Mouse (Mus musculus) neural tube, embryonic 13.5 days (tissue): Measurements from ENCODE around the gene Rngtt. TPM values are rescaled to one million over a fixed set of nuclear protein-coding genes. Genes with fewer than 3 reads are reported as not detected.

Source experiments
- ATAC-seq: fragments of 200-750 bp; cut with Nextera tagmentation; 2 replicates; pipeline ENCODE4 v1.8.0; 2017; ENCODE audit warnings: low read depth, mild to moderate bottlenecking, moderate TSS enrichment, moderate library complexity
- H3K27ac ChIP-seq: fragments of 300-500 bp; sonication (generic); replicated peaks from 2 replicates; pipeline ENCODE4 v1.5.1; 2015; ENCODE audit warnings: moderate library complexity, mild to moderate bottlenecking, inconsistent platforms
- H3K27me3 ChIP-seq: fragments of 300-500 bp; sonication (generic); 2 replicates; pipeline ENCODE4 v1.6.1; 2015; ENCODE audit warnings: mild to moderate bottlenecking, inconsistent platforms
- H3K36me3 ChIP-seq: fragments of 300-500 bp; sonication (generic); 2 replicates; pipeline ENCODE4 v1.6.1; 2015; ENCODE audit warnings: mild to moderate bottlenecking, inconsistent platforms
- H3K4me1 ChIP-seq: fragments of 300-500 bp; sonication (generic); replicated peaks from 2 replicates; pipeline ENCODE4 v1.6.1; 2015; ENCODE audit warnings: inconsistent platforms
- H3K4me2 ChIP-seq: fragments of 300-500 bp; sonication (generic); 2 replicates; pipeline ENCODE4 v1.6.1; 2015; ENCODE audit warnings: inconsistent platforms, mild to moderate bottlenecking, moderate library complexity
- H3K4me3 ChIP-seq: fragments of 300-500 bp; sonication (generic); 2 replicates; pipeline ENCODE4 v1.5.1; 2015; ENCODE audit warnings: mild to moderate bottlenecking, inconsistent platforms
- H3K9ac ChIP-seq: fragments of 300-500 bp; sonication (generic); 2 replicates; pipeline ENCODE4 v1.6.1; 2015; ENCODE audit warnings: moderate library complexity, mild to moderate bottlenecking, inconsistent platforms
- H3K9me3 ChIP-seq: fragments of 300-500 bp; sonication (generic); 2 replicates; pipeline ENCODE4 v1.6.1; 2016; ENCODE audit warnings: inconsistent platforms
- WGBS: fragments of 180-500 bp; shearing (Covaris S2); methylation state at CpG from one replicate; pipeline ENCODE4 v1.1.7; 2015; 5-methylcytosine and 5-hydroxymethylcytosine counted together
- polyA plus RNA-seq: library from polyadenylated mRNA; unstranded; fragments of >200 nt; fragmentation: Nextera tagmentation; extraction: Ambion mirVana; gene quantifications from 2 replicates; pipeline ENCODE4 v1.2.1, GENCODE M21; 2015

Rngtt gene
- polyA plus RNA-seq, 1 experiment from 2014 or later: 28.0 TPM

DNA sequence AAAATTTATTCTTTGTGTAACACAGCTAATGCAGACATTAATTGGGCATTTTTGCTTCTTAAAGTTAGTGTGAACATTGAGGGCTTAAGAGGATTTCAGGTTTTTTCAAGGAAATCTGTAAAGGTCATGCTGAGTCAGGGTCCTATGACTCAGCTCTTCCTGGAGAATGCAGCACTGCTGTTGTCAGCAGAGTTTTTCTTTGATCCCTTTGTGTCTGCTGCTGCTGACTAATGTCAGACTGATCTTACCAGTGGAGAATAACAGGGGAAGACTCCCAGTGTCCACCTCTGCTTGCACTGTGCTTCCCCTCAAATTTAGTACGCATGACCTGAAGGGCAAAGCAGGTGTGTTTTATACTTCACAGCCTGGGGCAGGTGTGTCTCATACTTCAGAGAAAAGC lies 27.9 kb downstream of the Rngtt start:
- H3K36me3 ChIP-seq: peaks cover 64% of the 10 kb centered on the region
- WGBS: 92% methylated on average over 1 of the region's 1 CpGs
- no peak overlapping the region for H3K4me3 ChIP-seq
- no peaks in the 10 kb centered on the region for H3K9me3 ChIP-seq
- H3K9ac ChIP-seq: no peak overlapping the region
- ATAC-seq: no peak
- no peak overlapping the region for H3K4me2 ChIP-seq
- H3K4me1 ChIP-seq: no peaks in the 10 kb centered on the region
- no peak overlapping the region for H3K27ac ChIP-seq
- H3K27me3 ChIP-seq: no peaks in the 10 kb centered on the region

DNA sequence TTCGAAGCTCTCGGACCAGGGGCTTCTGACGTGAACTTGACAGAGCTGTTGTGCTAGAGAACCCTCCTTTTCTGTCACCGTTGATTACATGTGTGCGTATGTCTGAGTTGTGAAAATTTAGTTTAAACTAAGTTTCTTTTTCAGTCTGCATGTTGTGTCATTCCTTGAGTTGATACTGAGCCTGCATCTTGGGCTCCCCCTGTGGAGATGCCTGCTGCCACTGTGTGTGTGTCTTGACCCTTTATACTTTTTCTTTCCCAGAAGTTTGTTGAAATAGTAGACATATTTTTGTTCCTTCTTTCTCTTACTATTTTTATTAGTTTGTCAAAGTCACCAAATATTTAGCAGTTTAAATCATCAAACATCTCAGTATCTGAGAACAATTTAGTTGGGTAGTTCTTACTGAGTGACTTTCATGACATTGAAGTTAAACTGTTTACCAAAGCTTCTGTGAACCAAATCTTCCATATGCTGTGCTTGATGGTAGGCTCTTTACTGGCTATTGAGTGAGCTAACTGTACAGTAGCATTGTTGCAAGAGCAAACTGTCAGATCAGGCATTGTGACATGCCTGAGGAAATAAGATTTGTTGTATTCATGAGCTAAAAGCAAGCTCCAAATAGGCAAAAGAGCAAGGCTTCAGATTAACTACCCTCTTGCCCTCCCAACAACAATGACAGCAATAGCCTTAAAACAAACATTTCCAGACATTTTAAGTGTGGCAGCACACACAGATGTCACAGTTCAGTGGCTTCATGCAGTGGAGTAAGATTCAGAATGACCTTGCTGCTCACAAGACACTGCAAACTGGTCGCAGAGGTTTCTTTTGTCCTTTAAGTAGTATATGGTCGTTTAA lies 33.0 kb downstream of the Rngtt start:
- no peaks in the 10 kb centered on the region for H3K27me3 ChIP-seq
- H3K4me1 ChIP-seq: no peaks in the 10 kb centered on the region
- H3K4me2 ChIP-seq: no peak overlapping the region
- H3K9me3 ChIP-seq: no peaks in the 10 kb centered on the region
- no peak overlapping the region for H3K4me3 ChIP-seq
- no peak overlapping the region for H3K27ac ChIP-seq
- peaks cover 34% of the 10 kb centered on the region for H3K36me3 ChIP-seq
- WGBS: 85% methylated on average over 7 of the region's 7 CpGs
- no peak overlapping the region for H3K9ac ChIP-seq
- no peak for ATAC-seq

DNA sequence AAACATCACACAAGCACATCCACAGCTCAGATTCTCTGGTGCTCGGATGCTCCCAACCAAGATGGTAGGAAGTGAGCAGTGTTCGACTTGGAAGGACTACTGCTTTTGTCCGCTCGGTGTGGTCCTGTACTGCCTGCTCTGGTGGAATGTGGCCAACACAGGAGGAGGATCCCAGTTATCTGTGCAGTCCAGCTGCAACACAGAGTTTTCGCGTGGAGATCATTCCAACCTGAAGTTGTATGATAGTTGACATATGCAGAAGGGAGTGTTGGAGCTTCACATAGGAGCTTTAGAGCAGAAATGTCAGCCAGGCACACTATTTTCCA lies 33.6 kb downstream of the Rngtt start:
- Histone ChIP-seq H3K36me3 (peaks cover 30% of the 10 kb centered on the region), H3K4me3 (no peak overlapping the region), H3K4me1 (no peaks in the 10 kb centered on the region), H3K27ac (no peak overlapping the region), H3K27me3 (no peaks in the 10 kb centered on the region), H3K9me3 (no peaks in the 10 kb centered on the region), H3K9ac (no peak overlapping the region), H3K4me2 (no peak overlapping the region)
- ATAC-seq: no peak
- 86% methylated on average over 6 of the region's 6 CpGs for WGBS

DNA sequence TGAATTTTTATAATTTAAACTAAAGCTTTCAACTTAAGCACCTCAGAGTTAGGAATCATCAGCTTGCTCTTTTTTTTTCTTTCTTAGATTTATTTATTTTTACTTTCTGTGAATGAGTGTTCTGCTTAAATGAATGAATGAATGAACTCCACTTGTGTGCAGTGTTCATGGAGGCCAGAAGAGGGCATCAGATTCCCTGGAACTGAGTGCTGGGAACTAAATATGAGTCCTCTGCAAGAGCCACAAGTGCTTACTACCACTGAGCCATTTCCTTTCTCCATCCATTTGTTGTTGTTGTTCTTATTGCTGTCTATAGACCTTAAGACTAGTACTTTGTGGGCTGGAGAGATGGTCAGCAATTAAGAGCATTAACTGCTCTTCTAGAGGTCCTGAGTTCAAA lies 53.3 kb downstream of the Rngtt start:
- Histone ChIP-seq H3K4me2 (no peak overlapping the region), H3K4me3 (no peak overlapping the region), H3K27ac (no peak overlapping the region), H3K9ac (no peak overlapping the region), H3K9me3 (no peaks in the 10 kb centered on the region), H3K4me1 (no peaks in the 10 kb centered on the region), H3K27me3 (no peaks in the 10 kb centered on the region), H3K36me3 (peaks cover 15% of the 10 kb centered on the region)
- no peak for ATAC-seq

DNA sequence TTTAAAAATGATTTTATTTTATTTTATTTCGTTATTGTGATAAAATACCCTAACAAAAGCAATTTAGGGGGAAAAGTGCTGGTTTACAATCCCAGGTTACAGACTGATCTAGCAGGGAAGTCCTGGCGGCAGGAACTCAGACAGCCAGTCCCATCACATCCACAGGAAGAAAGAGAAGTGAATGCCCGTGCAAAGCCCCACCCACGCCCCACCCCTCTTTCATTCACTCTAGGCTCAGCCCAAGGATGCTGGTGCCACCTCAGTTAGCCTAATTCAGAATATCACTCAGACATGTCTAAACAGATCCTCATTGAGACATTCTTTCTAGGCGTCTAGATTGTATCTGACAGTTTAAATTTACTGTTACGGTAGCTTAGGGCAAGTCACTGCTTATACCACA lies 64.8 kb downstream of the Rngtt start:
- Histone ChIP-seq H3K9ac (no peak overlapping the region), H3K9me3 (no peaks in the 10 kb centered on the region), H3K27ac (no peak overlapping the region), H3K4me1 (no peaks in the 10 kb centered on the region), H3K27me3 (no peaks in the 10 kb centered on the region), H3K4me2 (no peak overlapping the region), H3K36me3 (peaks cover 17% of the 10 kb centered on the region), H3K4me3 (no peak overlapping the region)
- no peak for ATAC-seq
- WGBS: 64% methylated on average over 6 of the region's 6 CpGs

DNA sequence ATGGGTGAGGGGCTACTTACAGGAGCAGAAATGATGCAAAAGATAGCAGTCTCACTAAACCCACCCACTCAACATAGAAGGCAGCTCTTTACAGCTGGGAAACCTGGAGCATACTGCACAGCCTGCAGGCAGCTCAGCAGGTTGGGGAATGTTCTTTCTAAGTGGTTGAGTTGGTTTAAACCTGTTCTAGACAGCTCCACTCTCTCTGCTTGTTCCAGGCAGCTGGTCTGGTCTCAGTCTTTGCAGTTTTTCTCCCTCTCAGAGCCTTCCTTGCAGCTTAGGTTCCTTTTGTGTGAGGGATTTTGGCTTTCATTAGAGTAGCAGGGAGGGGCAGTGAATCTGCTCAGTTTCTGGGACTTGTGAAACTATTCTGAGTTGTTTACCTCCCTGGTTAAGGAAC lies 67.5 kb downstream of the Rngtt start:
- H3K27me3 ChIP-seq: no peaks in the 10 kb centered on the region
- no peak overlapping the region for H3K4me3 ChIP-seq
- H3K4me1 ChIP-seq: no peaks in the 10 kb centered on the region
- peaks cover 26% of the 10 kb centered on the region; the same call in 1 of the 2 replicates for H3K36me3 ChIP-seq
- ATAC-seq: no peak
- H3K27ac ChIP-seq: no peak overlapping the region
- H3K4me2 ChIP-seq: no peak overlapping the region
- H3K9me3 ChIP-seq: no peaks in the 10 kb centered on the region
- H3K9ac ChIP-seq: no peak overlapping the region

DNA sequence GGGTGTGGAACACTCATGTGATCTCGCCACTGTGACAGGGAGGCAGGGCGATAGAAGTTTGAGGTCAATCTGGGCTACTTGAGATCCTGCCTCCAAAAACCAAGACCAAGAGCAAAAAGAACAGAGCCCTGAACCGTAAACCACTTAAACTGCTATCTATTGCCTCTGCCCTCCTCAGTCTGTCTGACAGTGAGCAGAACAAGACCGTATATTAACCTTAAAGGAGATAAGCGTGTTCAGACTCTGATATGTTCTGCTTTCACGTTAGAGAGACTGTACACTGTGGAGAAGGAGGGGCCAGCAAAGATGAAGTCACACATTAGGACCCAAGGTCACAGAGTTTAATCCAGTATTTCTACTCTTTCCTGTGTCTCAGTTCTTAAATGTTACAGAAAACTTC lies 68.8 kb downstream of the Rngtt start:
- WGBS: 88% methylated on average over 6 of the region's 6 CpGs
- ATAC-seq: no peak

DNA sequence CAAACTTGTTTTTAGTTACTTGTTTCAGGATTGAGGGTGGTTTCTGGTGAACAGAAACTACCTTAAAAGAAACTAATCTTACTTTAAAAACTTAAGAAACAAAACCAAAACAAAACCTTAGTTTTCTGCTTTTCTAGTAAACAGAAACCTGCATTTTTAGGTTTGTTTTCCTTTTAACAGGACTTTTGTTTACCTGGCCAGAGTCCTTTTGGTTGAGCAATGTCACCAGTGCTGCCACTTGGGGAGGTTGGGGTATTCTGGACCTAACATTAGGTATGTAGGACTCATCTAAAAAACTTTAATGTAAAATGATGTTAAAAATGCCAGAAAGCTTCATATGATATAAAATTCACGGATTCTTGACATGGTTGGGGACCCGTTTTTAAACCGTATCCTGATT lies 78.8 kb downstream of the Rngtt start:
- Histone ChIP-seq H3K36me3 (peaks cover 13% of the 10 kb centered on the region; the same call in 1 of the 2 replicates), H3K27ac (no peak overlapping the region), H3K9ac (no peak overlapping the region), H3K4me1 (0 out of 2 replicates have a peak, but pooled peaks cover 3% of the 10 kb centered on the region), H3K9me3 (no peaks in the 10 kb centered on the region), H3K27me3 (no peaks in the 10 kb centered on the region), H3K4me2 (no peak overlapping the region), H3K4me3 (no peak overlapping the region)
- 94% methylated on average over 3 of the region's 3 CpGs for WGBS
- ATAC-seq: no peak

More for the DNA sequence above, 68.8 kb downstream of the Rngtt start:
- Histone ChIP-seq H3K4me2 (no peak overlapping the region), H3K4me1 (no peaks in the 10 kb centered on the region), H3K27me3 (no peaks in the 10 kb centered on the region), H3K4me3 (no peak overlapping the region), H3K9ac (no peak overlapping the region), H3K36me3 (peaks cover 26% of the 10 kb centered on the region; the same call in 1 of the 2 replicates), H3K27ac (no peak overlapping the region), H3K9me3 (no peaks in the 10 kb centered on the region)

DNA sequence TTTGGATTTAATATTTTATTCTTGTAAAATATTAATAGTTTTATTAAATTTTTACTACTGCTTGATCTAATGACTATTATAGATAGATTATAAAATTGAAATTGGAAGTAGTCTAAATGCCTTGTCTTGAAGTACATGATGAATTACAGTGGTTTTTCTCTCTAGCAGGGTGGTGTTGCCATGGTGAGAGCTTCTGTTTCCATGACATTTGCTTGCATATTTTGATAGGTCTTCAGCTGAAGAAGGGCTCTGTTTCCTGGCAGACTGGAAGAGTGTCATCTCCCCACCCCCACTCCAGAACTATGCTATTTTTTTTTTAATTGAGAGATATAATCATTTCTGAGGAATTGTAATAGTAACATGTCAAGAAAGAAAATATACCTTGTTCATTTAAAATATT lies 80.5 kb downstream of the Rngtt start:
- Histone ChIP-seq H3K4me1 (0 out of 2 replicates have a peak, but pooled peaks cover 3% of the 10 kb centered on the region), H3K9ac (no peak overlapping the region), H3K36me3 (0 out of 2 replicates have a peak, but pooled peaks cover 13% of the 10 kb centered on the region), H3K27me3 (no peaks in the 10 kb centered on the region), H3K4me3 (no peak overlapping the region), H3K27ac (no peak overlapping the region), H3K4me2 (no peak overlapping the region), H3K9me3 (no peaks in the 10 kb centered on the region)
- ATAC-seq: no peak

DNA sequence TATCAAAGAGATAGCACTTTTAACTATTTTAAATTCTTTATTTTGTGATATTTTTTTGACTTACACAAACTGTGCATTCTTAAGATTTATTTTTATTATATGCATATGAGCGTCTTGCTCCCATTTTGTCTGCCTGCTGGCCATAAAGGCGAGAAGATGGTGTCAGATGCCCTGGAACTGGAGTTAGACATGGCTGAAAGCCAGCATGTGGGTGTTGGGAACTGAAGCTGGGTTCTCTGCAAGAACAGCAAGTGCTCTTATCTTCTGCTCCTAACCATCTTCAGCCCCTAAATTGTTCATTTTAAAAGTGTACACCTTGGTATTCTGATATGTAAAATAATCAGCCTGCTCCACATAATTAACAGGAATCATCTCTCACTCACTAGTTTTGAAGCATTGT lies 83.3 kb downstream of the Rngtt start:
- Histone ChIP-seq H3K4me1 (0 out of 2 replicates have a peak, but pooled peaks cover 3% of the 10 kb centered on the region), H3K27ac (no peak overlapping the region), H3K4me2 (no peak overlapping the region), H3K9ac (no peak overlapping the region), H3K27me3 (no peaks in the 10 kb centered on the region), H3K9me3 (no peaks in the 10 kb centered on the region), H3K36me3 (0 out of 2 replicates have a peak, but pooled peaks cover 6% of the 10 kb centered on the region), H3K4me3 (no peak overlapping the region)
- WGBS: 92% methylated on average over 2 of the region's 2 CpGs
- no peak for ATAC-seq

DNA sequence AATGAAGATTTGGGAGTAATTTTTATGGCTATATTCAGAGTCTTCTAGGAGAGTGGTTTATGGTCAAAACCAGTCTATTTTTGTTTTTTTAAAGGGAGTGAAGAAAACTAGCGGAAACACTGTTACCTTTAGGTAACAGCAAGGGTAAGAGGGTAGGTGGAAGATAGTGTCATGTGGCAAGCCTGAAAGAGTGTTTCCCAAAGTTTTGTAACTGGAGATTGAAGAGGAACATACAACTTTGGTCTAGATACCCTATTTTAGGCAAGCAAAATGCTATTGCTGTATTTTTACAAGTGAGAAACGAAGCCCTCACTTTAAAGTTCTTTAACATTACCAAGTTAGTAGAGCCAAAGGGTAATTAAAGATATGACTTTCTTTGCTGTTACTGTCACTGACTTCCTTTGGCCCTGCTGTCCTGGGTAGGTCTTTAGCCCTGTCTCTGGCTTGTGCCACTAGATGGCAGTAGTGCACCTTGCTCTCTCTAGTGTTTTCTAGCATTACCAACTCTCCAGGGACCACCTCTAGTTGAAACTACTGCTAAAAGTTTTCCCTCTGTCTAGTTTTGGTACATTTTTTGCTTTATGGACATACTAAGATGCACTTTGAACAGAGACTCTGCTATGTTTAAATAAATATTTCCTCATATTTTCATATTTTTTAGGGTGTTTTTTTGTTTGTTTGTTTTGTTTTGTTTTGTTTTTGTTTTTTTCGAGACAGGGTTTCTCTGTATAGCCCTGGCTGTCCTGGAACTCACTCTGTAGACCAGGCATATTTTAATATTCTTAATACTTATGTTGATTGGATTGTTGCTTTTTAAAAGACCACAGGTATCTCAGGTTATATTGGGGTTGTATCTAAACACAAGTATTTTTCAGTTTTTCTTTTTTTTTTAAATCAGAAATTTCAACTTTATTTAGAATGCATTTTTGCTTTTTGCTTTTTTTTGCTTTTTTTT lies 86.4 kb downstream of the Rngtt start:
- Histone ChIP-seq H3K36me3 (0 out of 2 replicates have a peak, but pooled peaks cover 6% of the 10 kb centered on the region), H3K9me3 (no peaks in the 10 kb centered on the region), H3K4me3 (no peak overlapping the region), H3K4me1 (no peaks in the 10 kb centered on the region), H3K27ac (no peak overlapping the region), H3K27me3 (no peaks in the 10 kb centered on the region), H3K9ac (no peak overlapping the region), H3K4me2 (no peak overlapping the region)
- 54% methylated on average over 3 of the region's 3 CpGs for WGBS
- peak; percentile 87 for ATAC-seq

DNA sequence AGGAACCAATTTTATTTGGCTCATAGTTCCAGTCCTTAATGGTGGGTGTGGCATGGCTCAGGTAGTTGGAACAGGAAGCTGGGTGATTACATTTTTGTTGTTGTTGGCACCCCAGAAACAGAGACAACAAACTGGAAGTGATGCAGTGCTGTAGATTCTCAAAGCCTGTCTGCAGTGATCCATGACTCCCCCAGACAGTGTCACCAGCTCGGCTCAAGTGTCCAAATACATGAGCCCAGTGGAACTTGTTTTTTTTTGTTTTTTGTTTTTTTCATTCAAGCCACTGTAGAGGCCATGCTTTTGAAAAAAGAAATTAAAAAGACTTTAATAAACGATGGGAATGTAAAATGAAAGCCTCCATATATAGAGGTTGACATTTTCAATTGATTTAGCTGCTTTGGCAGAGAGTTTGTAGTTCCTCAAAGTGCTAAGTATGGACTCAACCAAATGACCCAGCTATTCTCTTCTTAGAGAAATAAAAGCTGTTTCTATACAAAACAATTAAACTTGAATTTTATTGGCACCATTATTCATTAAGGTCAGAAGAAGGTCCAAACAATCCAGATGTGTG lies 95.7 kb downstream of the Rngtt start:
- WGBS: 82% methylated on average over 2 of the region's 2 CpGs
- H3K36me3 ChIP-seq: no peaks in the 10 kb centered on the region
- H3K4me3 ChIP-seq: no peak overlapping the region
- H3K27ac ChIP-seq: no peak overlapping the region
- no peaks in the 10 kb centered on the region for H3K9me3 ChIP-seq
- no peak for ATAC-seq
- no peak overlapping the region for H3K4me2 ChIP-seq
- H3K4me1 ChIP-seq: no peaks in the 10 kb centered on the region
- H3K9ac ChIP-seq: no peak overlapping the region
- H3K27me3 ChIP-seq: no peaks in the 10 kb centered on the region
